Mouse (Mus musculus) naive thymus-derived CD4-positive, alpha-beta T cell, adult 5 months (primary cell): ENCODE results near the gene Prr14. TPM values are rescaled to one million over a fixed set of nuclear protein-coding genes. Genes with fewer than 3 reads are reported as not detected.

Experiments used
- polyA plus RNA-seq: library from polyadenylated mRNA; unstranded; fragments of 100-300 nt; shearing (Covaris generic); gene quantifications from one replicate; pipeline ENCODE4 v1.2.1, GENCODE M21; 2017

The Prr14 gene
- polyA plus RNA-seq, result 147 TPM

GRCm38 (mm10) chr7:127459311-127459710 lies at the start of gene Prr14:
Gene Prr14 (plus strand): TSS chr7:127459611.

GRCm38 (mm10) chr7:127421388-127422191 lies 37.8 kb upstream of the Prr14 start, which contains the start of gene Zfp688:
Gene Zfp688 (minus strand): TSS chr7:127422068.

GRCm38 (mm10) chr7:127448521-127449300 lies 10.7 kb upstream of the Prr14 start, which contains the start of gene Zfp689:
Gene Zfp689 (minus strand): TSS chr7:127449158.

GRCm38 (mm10) chr7:127478635-127479317 lies 19.4 kb downstream of the Prr14 start, which contains the start of gene Fbrs:
Gene Fbrs (plus strand): TSS chr7:127479199.

GRCm38 (mm10) chr7:127511808-127512230 lies 52.4 kb downstream of the Prr14 start, which contains the start of gene Srcap:
Gene Srcap (plus strand): TSS chr7:127511983.

GRCm38 (mm10) chr7:127519284-127519683 lies 59.9 kb downstream of the Prr14 start, which contains the start of gene Gm42715:
Gene Gm42715 (plus strand): TSS chr7:127519584.

Other genes with a start within 250 kb of the Prr14 start
- 15.9 TPM for gene Zfp553, start 226.6 kb upstream of the Prr14 start, polyA plus RNA-seq
- 528 TPM for gene Sept1, start 226.5 kb upstream of the Prr14 start, polyA plus RNA-seq
- 7.6 TPM for gene Zfp771, start 215.3 kb upstream of the Prr14 start, polyA plus RNA-seq
- gene Dctpp1, start 198.9 kb upstream of the Prr14 start, polyA plus RNA-seq, result 10.1 TPM
- 26.9 TPM for gene Sephs2, start 185.6 kb upstream of the Prr14 start, polyA plus RNA-seq
- gene Itgal, start 163.4 kb upstream of the Prr14 start, polyA plus RNA-seq, result 168 TPM
- gene Zfp768, start 114.0 kb upstream of the Prr14 start, polyA plus RNA-seq, result not detected
- 28.3 TPM for gene Zfp747, start 83.6 kb upstream of the Prr14 start, polyA plus RNA-seq
- 7.7 TPM for gene 9130019O22Rik, start 72.4 kb upstream of the Prr14 start, polyA plus RNA-seq
- gene E430018J23Rik, start 66.0 kb upstream of the Prr14 start, polyA plus RNA-seq, result 7.6 TPM
- gene Zfp764, start 52.8 kb upstream of the Prr14 start, polyA plus RNA-seq, result 17.1 TPM
- 23.4 TPM for gene Zfp688, start 37.5 kb upstream of the Prr14 start, polyA plus RNA-seq
- gene Zfp689, start 10.5 kb upstream of the Prr14 start, polyA plus RNA-seq, result 12.4 TPM
- 15.9 TPM for gene Fbrs, start 19.6 kb downstream of the Prr14 start, polyA plus RNA-seq
- 92.2 TPM for gene Srcap, start 52.4 kb downstream of the Prr14 start, polyA plus RNA-seq
- gene Gm42715, start 60.0 kb downstream of the Prr14 start, polyA plus RNA-seq, result 5.2 TPM
- 10.2 TPM for gene Tmem265, start 101.8 kb downstream of the Prr14 start, polyA plus RNA-seq
- 113 TPM for gene Phkg2, start 113.7 kb downstream of the Prr14 start, polyA plus RNA-seq
- 0.46 TPM for gene Ccdc189, start 129.0 kb downstream of the Prr14 start, polyA plus RNA-seq
- 137 TPM for gene Rnf40, start 129.2 kb downstream of the Prr14 start, polyA plus RNA-seq
- gene Zfp629, start 156.2 kb downstream of the Prr14 start, polyA plus RNA-seq, result 0.85 TPM
- gene Bcl7c, start 249.3 kb downstream of the Prr14 start, polyA plus RNA-seq, result 35.3 TPM